Mouse (Mus musculus) forebrain, embryonic 16.5 days (tissue): ENCODE data around the gene Ern1. TPM values are rescaled to one million over a fixed set of nuclear protein-coding genes. Genes with fewer than 3 reads are reported as not detected.

Source experiments
- polyA plus RNA-seq: library from polyadenylated mRNA; unstranded; fragments of >200 nt; fragmentation: Nextera tagmentation; extraction: Ambion mirVana; gene quantifications from 2 replicates; pipeline ENCODE4 v1.2.1, GENCODE M21; 2015

Ern1 gene
- polyA plus RNA-seq, 1 experiment from 2014 or later: 6.0 TPM

Other genes with a start within 250 kb of the Ern1 start
- 40.7 and 41.8 TPM in 2 replicates for gene Ftsj3, start 231.8 kb downstream of the Ern1 start, polyA plus RNA-seq
- gene Psmc5, start 231.7 kb downstream of the Ern1 start, polyA plus RNA-seq: 270 and 287 TPM in 2 replicates
- 12.4 and 13.7 TPM in 2 replicates for gene Smarcd2, start 214.9 kb downstream of the Ern1 start, polyA plus RNA-seq
- 0.11 and 0.17 TPM in 2 replicates for gene Tcam1, start 211.2 kb downstream of the Ern1 start, polyA plus RNA-seq
- gene Gh, start 186.0 kb downstream of the Ern1 start, polyA plus RNA-seq: not detected in 2 replicates
- 0.65 and 0.75 TPM in 2 replicates for gene Cd79b, start 173.1 kb downstream of the Ern1 start, polyA plus RNA-seq
- 0.03 TPM in 1 of 2 replicates, not detected in the other for gene Scn4a, start 134.6 kb downstream of the Ern1 start, polyA plus RNA-seq
- gene Prr29, start 122.4 kb downstream of the Ern1 start, polyA plus RNA-seq: not detected in 2 replicates
- 10.9 and 12.6 TPM in 2 replicates for gene Icam2, start 99.8 kb downstream of the Ern1 start, polyA plus RNA-seq
- 16.3 and 20.3 TPM in 2 replicates for gene Tex2, start 125.6 kb upstream of the Ern1 start, polyA plus RNA-seq